Mouse (Mus musculus): Measurements from ENCODE around the gene Gm8180.
"Not testable (repeated sequence)": the region's sequence is repeated elsewhere in the genome, so short reads cannot be mapped to it uniquely, and the experiment has no call there.

Gm8180 gene

DNA sequence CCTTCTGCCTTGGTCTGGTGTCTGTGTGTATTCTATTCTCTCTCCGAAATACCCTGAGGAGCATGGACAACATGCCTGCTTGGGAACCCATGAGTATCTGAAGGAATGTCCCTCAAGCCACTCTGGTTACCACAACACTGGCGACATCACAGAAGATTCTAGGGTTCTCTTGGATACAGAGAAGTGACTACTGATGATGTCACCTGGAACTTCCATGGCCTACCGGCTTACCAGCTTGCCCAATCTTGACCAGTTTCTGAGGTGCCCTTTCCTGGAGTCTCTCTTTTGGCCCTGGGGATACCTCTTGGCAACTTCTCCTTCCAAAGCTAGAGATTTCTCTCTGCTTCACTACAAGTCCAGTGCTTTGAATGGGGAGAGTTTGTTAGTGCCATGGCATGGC, at the start of gene Gm8180:
TSS of gene Gm8180 (minus strand) at position 101 of the 400 bp plus-strand sequence.
- DNase-seq (ENCODE audit: low spot score in 2 of 2): not testable (repeated sequence)

DNA sequence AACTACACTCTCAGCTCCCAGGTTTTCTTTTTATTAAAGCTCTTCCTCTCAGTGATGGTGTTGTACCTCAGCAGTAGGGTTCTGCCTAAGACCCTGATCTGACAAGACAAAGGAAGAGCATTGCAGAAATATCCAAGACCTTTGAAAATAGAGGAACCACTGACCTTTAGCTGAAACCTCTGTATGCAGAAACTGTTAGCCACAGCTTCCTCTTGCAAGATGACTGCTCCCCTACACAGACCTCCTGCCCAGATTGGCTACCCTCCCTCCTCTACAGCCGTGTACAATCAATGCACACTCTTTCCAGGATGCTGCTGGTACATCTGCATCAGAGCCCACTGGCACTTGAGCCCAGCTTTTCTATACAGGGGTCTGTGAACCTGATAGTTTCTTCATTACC, 45.8 kb upstream of the Gm8180 start:
- DNase-seq (ENCODE audit: low spot score in 2 of 2): not testable (repeated sequence)

DNA sequence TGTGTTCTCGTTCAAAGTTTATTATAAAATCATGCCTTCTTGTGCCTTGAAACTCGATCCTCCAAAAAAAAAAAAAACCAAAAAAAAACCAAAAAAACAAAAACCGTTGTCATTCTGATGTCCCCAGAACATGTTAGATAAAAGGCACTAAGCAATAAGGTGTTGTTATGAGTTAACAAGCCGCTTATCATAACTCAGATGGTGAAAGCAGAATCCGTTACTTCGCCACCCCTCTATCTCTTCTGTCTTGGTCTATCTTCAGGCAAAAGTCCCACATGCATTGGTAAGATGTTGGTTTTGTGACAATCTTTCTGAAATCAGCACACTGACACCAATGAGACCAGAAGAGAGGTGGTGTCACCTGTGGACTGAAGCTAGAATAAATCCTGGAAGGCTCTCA, 39.6 kb upstream of the Gm8180 start:
- not testable (repeated sequence) for DNase-seq (ENCODE audit: low spot score in 2 of 2)

DNA sequence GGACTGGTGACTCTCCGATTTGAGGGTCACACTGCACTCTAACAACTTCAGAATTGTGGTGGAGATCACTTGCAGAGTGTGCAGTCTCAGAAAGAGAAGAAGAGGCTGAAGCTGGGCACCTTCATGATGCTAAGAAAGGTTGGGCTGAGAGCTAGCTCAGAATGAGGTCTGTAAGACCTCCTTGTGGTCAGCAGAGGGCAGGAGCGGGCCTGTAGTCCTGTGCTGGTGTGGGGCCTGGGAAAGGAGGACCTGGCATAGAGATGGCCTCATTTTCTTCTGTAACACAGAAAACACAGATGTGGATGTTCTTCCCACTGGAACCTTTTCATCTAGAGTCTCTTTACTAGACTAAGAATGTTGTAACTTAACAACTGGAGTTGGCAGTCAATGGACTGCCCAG, 37.3 kb upstream of the Gm8180 start:
- not testable (repeated sequence) for DNase-seq (ENCODE audit: low spot score in 2 of 2)

DNA sequence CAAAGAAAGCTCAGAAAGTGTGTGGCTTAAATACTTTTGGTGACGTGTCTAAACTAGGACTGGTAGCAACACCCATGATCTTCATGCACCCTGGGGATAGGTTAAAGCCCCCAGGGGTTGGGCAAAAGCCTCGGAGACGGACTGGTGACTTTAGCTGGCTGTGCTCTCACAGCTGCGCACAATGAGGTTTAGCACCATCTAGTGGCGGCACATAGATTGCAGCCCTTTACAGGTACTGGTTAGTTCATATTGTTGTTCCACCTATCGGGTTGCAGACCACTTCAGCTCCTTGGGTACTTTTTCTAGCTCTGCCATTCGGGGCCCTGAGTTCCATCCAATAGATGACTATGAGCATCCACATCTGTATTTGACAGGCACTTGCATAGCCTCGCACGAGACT, 27.9 kb upstream of the Gm8180 start:
- DNase-seq (ENCODE audit: low spot score in 2 of 2): peak; percentile 15 to 24

DNA sequence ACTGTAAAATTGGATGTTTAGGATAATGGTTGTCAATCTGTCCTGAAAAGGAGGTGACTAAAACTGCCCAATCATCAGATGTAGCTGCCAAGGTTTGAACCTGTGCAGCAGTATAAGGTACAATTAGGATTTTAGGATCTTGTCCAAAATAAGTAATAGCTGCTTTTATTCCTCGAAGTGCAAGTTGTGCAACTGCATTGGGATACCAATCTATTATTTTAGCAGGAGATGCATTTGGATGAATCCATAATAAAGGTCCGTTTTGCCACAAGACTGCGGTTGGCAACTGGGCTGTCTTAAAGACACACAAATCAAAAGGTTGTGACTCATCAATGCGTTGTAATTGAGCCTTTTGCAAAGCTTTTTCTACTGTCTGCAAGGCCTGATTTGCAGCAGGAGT, 23.6 kb upstream of the Gm8180 start:
- not testable (repeated sequence) for DNase-seq (ENCODE audit: low spot score in 2 of 2)

DNA sequence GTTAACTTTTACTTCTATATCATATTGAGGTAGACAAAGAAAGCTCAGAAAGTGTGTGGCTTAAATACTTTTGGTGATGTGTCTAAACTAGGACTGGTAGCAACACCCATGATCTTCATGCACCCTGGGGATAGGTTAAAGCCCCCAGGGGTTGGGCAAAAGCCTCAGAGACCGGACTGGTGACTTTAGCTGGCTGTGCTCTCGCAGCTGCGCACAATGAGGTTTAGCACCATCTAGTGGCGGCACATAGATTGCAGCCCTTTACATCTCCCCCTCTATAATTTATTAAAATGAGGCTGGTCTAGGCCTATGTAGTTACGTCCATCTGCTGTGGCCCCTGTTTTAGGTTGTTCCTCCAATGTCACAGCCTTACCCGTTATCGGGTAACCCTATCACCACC, 19.9 kb upstream of the Gm8180 start:
- not testable (repeated sequence) for DNase-seq (ENCODE audit: low spot score in 2 of 2)

DNA sequence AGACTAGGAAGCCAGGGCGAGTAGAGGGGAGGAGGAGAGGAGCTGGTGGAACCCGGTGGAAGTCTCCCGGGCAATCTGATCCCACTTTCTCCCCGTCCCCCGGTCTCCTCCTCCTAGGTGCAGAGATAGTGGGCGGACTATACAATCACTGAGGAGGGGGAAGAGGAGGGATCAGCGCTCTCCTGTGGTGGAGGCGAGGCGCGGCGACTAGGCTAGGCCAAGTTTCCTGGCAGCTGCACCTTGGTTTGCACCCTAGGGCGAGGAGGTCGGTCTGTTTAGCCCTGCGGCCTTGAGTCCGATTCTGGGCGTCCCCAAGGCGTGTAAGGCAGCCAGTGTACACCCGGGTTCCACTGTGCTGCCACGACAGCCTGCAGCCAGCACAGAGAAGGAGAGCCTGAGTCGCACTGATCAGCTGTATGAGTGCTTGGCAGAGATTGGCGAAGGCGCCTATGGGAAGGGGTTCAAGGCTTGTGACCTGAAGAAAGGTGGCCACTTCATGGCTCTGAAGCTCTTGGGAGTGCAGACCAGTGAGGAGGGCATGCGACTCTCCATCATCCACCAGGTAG, 12.4 kb upstream of the Gm8180 start:
- not testable (repeated sequence) for DNase-seq (ENCODE audit: low spot score in 2 of 2)

DNA sequence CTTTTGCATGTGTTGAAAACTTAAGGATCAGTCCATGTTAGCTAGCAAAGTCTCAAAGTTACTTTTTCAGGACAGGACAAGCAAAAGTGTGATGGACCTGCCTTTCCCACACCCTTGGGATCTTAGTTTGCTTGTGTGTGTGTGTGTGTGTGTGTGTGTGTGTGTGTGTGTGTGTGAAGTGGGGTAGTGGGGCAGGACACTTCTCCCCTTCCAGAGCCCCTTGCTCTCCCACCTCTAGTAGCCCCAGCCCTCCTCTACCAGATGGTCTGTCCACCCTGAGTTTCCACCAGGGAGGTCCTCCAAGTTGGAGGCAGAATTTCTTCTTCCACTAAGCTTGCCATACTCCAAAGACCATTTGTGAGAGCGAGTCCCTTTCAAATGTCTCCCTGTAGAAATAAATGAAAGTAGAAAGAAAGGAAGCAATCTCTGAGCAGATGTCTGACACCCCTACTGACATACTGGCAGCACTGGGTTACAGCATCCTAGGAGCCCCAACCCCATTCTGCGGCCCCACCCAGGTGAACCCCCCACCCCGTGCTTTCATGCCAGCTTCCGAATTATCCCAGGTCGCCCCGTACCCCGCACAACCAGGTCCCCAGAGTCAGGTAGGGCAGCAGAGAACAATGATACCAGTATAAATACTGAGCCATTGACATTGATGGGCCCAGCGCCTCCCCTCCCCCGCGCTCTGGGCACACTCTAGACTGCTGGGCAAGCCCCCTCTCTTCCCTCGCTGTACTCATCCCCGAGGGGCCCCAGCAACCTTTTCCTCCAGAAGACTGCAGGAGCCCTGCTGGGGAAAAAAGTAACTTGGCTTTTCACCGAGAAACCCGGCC, 11.7 kb upstream of the Gm8180 start:
- DNase-seq (ENCODE audit: low spot score in 2 of 2): no peak

DNA sequence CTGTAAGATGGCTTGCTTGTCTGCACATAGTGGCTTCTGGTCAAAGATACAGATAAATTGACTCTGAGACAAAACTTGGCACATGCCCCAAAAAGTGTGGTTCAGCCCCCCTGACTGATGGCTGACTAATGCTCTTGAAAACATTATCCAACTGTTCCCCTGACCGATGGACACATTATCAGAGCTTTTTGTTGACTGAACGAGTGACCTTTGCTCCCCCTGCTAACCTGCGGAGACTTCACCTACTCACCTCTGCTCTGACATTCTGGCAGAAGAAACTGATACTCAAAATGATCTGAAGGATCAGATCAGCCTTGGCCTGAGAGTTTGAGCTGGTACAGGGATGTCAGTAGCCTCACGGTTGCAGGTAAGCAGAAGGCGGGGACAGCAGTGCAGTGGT, 9.3 kb upstream of the Gm8180 start:
- not testable (repeated sequence) for DNase-seq (ENCODE audit: low spot score in 2 of 2)

DNA sequence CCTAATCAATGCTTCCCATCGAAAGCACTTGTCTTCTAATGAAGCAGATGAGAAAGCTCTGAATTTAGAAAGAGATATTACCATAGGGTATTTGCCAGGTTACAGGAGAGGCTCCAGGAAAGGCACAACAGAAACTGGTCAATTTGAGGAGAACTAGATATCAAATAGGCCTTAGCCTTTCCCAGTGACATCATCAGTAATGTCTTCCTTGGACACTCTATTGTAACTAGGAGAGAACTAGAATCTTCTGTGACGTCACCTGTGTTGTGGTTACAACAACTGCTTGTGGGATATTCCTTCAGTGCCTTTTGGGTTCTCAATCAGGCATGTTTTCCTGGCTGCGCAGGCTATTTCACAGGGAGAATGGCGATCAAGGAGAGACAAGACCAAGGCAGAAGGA, 37.0 kb downstream of the Gm8180 start, which contains the start of gene Gm6526:
TSS of gene Gm6526 (plus strand) at position 301 of the 400 bp plus-strand sequence.
- DNase-seq (ENCODE audit: low spot score in 2 of 2): not testable (repeated sequence)

Measured in right cerebral cortex, postnatal 36 days (tissue).